Mouse (Mus musculus) forebrain, embryonic 14.5 days (tissue): ENCODE data around the gene Adh7. TPM values are rescaled to one million over a fixed set of nuclear protein-coding genes. Genes with fewer than 3 reads are reported as not detected.
A peak's percentile ranks its signal among the peaks of the same experiment; 100 is the strongest.

ENCODE experiments used
- ATAC-seq: fragments of 200-750 bp; cut with Nextera tagmentation; 2 replicates; pipeline ENCODE4 v1.8.0; 2017; ENCODE audit warnings: mild to moderate bottlenecking, moderate library complexity
- DNase-seq: peaks from one replicate; pipeline ENCODE4 v3.0.0-alpha.2; 2015; ENCODE audit warnings: low spot score
- H3K27ac ChIP-seq: fragments of 300-500 bp; sonication (generic); 2 replicates; pipeline ENCODE4 v1.5.1; 2014; ENCODE audit warnings: low read depth, mild to moderate bottlenecking, control low read depth, low read length, moderate library complexity
- H3K27me3 ChIP-seq: fragments of 300-500 bp; sonication (generic); replicated peaks from 2 replicates; pipeline ENCODE4 v1.6.1; 2014; ENCODE audit warnings: low read length, control low read depth, mixed read lengths; ENCODE audit not compliant: control insufficient read depth, insufficient read depth
- H3K36me3 ChIP-seq: fragments of 300-500 bp; sonication (generic); 2 replicates; pipeline ENCODE4 v1.6.1; 2014; ENCODE audit warnings: low read length, control low read depth; ENCODE audit not compliant: control insufficient read depth, insufficient read depth
- H3K4me1 ChIP-seq: fragments of 300-500 bp; sonication (generic); 2 replicates; pipeline ENCODE4 v1.6.1; 2014; ENCODE audit warnings: antibody characterized with exemption, low read length, control low read depth; ENCODE audit not compliant: control insufficient read depth, insufficient read depth
- H3K4me2 ChIP-seq: fragments of 300-500 bp; sonication (generic); 2 replicates; pipeline ENCODE4 v1.6.1; 2014; ENCODE audit warnings: mild to moderate bottlenecking, control low read depth, low read length
- H3K4me3 ChIP-seq: fragments of 300-500 bp; sonication (generic); 2 replicates; pipeline ENCODE4 v1.5.1; 2014; ENCODE audit warnings: low read depth, low read length, control low read depth
- H3K9ac ChIP-seq: fragments of 300-500 bp; sonication (generic); 2 replicates; pipeline ENCODE4 v1.6.1; 2014; ENCODE audit warnings: mild to moderate bottlenecking, low read length, control low read depth, moderate library complexity
- H3K9me3 ChIP-seq: fragments of 300-500 bp; sonication (generic); replicated peaks from 2 replicates; pipeline ENCODE4 v1.6.1; 2016; ENCODE audit warnings: low read length, control low read depth, mixed read lengths; ENCODE audit not compliant: control insufficient read depth
- WGBS: fragments of 180-500 bp; shearing (Covaris S2); extraction: QIAGEN DNeasy Blood & Tissue Kit; methylation state at CpG from one replicate; pipeline ENCODE4 v1.1.7; 2014; 5-methylcytosine and 5-hydroxymethylcytosine counted together
- polyA plus RNA-seq: library from polyadenylated mRNA; unstranded; fragments of >200 nt; fragmentation: Nextera tagmentation; extraction: Ambion mirVana; gene quantifications from 2 replicates; pipeline ENCODE4 v1.2.1, GENCODE M21; 2014

The Adh7 gene
- polyA plus RNA-seq, 1 experiment from 2014 or later, result 0.14 TPM

DNA sequence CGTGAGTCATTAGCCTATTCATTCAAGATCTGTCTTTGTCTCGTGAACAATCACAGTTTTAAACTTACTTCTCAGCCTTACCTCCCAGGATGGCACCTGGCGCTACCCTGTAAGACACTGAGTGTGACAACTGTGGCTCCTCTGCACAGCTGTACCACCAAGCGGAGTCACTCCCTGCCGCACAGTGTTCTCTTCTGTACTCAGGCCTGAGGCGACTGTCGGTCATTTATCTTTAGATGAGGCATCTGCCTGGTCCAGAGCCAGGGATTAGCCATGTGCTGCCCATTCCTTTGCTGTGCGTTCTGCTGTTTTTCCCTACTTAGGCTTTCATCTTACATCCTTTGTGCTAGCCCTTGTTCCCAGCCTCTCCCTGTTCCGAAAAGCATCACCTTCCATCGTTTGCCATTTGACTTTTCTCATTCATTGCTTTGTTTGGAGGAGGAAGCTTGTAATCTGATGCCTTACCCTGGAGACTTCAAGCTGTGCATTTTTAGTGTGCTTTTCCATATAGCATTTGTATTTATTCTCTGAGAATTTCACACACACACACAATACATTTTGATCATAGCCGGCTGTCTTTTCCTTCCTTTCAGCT is 2.1 kb upstream of the Adh7 start:
- no peaks in the 10 kb centered on the region for H3K9me3 ChIP-seq
- DNase-seq (peak; percentile 14), ATAC-seq (no peak)
- H3K4me1 ChIP-seq, result no peaks in the 10 kb centered on the region
- 14% methylated on average over 11 of the region's 11 CpGs for WGBS
- no peak overlapping the region for H3K4me2 ChIP-seq
- no peaks in the 10 kb centered on the region for H3K36me3 ChIP-seq
- H3K27me3 ChIP-seq, result no peaks in the 10 kb centered on the region
- no peak overlapping the region for H3K27ac ChIP-seq
- no peak overlapping the region for H3K4me3 ChIP-seq
- H3K9ac ChIP-seq, result no peak overlapping the region

DNA sequence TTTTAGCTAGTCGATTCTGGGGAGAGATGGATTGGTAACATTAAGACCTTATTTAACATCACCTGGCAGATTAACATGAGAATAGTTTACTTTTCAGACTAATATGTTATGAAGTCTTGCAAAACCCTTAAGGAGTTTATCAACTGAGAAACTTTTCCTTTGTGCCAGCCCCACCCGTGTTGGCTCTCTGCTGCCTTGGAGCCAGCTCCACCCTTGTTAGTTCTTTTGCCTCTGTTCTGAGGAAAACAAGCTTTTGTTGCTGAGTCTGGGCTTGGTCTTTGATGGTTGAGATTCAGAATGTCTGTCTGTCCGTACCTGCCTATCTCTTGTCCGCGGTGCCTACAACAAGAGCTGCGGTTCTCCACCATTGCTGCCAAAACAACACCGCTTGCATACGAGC is 1.5 kb upstream of the Adh7 start:
- H3K27me3 ChIP-seq, result no peaks in the 10 kb centered on the region
- no peak overlapping the region for H3K4me3 ChIP-seq
- H3K9me3 ChIP-seq, result no peaks in the 10 kb centered on the region
- no peaks in the 10 kb centered on the region for H3K4me1 ChIP-seq
- no peak overlapping the region for H3K9ac ChIP-seq
- no peaks in the 10 kb centered on the region for H3K36me3 ChIP-seq
- no peak for ATAC-seq
- H3K4me2 ChIP-seq, result no peak overlapping the region
- no peak for DNase-seq
- no peak overlapping the region for H3K27ac ChIP-seq
- 74% methylated on average over 8 of the region's 8 CpGs for WGBS

DNA sequence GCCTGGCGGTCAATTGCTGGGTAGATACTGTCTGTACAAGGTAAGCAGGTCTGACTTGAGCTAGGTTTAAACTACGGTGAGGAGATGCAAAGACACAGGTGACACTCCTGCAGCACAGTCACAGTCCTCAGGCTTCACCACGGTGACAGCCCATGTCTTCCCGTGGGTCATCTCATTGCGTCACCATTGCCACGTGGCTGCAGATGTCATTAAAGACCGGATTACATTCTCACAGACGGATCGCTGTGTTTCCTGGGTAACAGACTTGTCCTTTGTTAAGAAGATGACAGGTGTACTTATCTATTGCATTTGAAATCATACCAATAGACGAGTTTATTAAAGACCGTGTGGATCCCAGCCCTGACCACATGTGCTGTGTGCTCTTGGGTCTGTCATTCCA is 3.6 kb downstream of the Adh7 start:
- H3K36me3 ChIP-seq, result no peaks in the 10 kb centered on the region
- no peak for ATAC-seq
- WGBS, result 87% methylated on average over 11 of the region's 11 CpGs

DNA sequence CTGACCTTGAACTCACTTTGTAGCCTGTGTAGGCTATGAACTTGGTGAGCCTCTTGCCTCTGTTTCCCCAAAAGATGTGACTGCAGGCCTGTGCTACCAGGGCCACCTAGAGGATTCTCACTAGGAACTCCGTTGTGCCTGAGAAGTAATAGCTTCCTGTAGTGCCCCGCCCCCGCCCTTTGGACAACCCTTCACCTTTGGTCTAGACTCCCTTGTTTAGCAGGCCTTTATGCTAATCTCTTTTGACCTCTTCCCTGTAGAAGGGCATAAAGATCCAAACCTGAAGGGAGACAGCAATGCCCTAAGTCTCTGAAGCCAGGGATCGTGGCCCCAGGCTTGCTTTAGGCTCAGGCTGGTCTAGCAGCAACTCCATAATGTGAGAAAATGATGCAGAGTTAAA is 5.0 kb downstream of the Adh7 start:
- Histone ChIP-seq H3K4me2 (no peak overlapping the region), H3K9ac (no peak overlapping the region), H3K9me3 (no peaks in the 10 kb centered on the region), H3K27ac (no peak overlapping the region), H3K27me3 (no peaks in the 10 kb centered on the region), H3K4me3 (no peak overlapping the region), H3K4me1 (no peaks in the 10 kb centered on the region), H3K36me3 (no peaks in the 10 kb centered on the region)
- ATAC-seq (no peak), DNase-seq (no peak)
- 70% methylated on average over 4 of the region's 4 CpGs for WGBS

More for the DNA sequence above, 3.6 kb downstream of the Adh7 start:
- H3K9ac ChIP-seq, result no peak overlapping the region
- no peaks in the 10 kb centered on the region for H3K9me3 ChIP-seq
- no peak overlapping the region for H3K27ac ChIP-seq
- H3K4me1 ChIP-seq, result no peaks in the 10 kb centered on the region
- no peak overlapping the region for H3K4me3 ChIP-seq
- no peak for DNase-seq
- no peaks in the 10 kb centered on the region for H3K27me3 ChIP-seq
- H3K4me2 ChIP-seq, result no peak overlapping the region

DNA sequence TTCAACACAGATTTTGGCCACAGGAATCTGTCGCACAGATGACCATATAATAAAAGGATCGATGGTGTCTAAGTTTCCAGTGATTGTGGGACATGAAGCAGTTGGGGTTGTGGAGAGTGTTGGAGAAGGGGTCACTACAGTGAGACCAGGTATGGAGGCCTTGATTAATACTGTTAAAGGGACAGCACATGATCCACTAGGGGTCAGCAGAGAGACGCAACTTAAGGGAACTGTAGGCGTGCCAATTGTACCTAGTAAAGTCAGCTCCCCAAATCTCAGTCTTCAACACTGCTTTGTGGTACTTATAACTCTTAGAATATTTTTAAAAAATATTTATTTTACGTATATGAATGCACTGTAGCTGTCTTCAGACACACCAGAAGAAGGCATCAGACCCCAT is 5.4 kb downstream of the Adh7 start:
- no peaks in the 10 kb centered on the region for H3K4me1 ChIP-seq
- peak; percentile 82 for DNase-seq
- no peak overlapping the region for H3K4me3 ChIP-seq
- peak; percentile 83 for ATAC-seq
- no peak overlapping the region for H3K9ac ChIP-seq
- no peaks in the 10 kb centered on the region for H3K27me3 ChIP-seq
- H3K27ac ChIP-seq, result no peak overlapping the region
- 55% methylated on average over 5 of the region's 5 CpGs for WGBS
- H3K9me3 ChIP-seq, result no peaks in the 10 kb centered on the region
- no peak overlapping the region for H3K4me2 ChIP-seq
- H3K36me3 ChIP-seq, result no peaks in the 10 kb centered on the region

DNA sequence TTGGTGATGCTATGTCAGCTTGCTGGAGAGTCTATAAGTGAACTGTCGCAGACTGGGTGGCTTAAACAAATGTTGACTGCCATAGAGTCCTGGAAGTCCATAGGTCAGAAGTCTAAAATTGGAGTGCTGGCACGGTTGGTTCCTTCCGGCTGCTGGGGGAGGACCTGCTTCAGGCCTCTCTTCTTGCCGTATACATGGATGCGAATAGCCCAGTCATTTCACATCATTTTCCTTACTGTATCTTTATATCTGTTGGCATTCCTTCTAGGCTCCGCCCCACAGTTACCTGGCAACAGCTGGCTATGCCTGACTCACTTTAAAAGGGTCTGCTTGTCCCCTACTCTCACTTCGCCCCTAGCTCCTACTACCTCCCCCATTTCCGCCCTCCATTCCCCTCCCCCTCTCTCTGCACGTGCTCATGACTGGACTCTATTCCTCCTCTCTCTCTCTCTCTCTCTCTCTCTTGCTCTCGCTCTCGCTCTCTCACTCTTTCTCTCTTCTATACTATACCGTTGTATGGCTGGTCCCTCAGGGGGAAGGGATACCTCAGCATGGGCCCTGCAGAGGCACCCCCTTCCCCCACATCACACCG is 6.9 kb downstream of the Adh7 start:
- Histone ChIP-seq H3K4me3 (no peak overlapping the region), H3K36me3 (no peaks in the 10 kb centered on the region), H3K9me3 (no peaks in the 10 kb centered on the region), H3K4me1 (no peaks in the 10 kb centered on the region), H3K9ac (no peak overlapping the region), H3K4me2 (no peak overlapping the region), H3K27me3 (no peaks in the 10 kb centered on the region), H3K27ac (no peak overlapping the region)
- DNase-seq (no peak), ATAC-seq (no peak)
- WGBS, result 85% methylated on average over 13 of the region's 13 CpGs

DNA sequence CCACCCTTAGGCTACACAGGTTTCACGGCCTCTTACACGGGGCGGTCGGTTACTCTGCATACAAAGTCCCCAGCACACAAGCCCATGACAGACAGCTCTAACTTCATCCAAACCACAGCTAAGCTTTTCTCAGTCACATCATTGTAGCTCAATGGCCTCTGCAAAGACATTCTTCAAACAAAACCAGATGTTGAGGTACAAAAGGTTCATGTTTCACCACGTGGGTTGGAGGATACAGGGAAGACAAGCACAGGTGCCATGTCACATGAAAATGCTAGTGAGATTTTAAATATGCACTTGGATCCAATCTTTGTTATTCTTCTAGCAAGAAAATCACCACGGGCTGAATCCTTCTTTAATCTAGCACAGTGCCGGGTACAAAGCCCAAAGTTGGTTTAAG is 7.8 kb downstream of the Adh7 start:
- H3K9ac ChIP-seq, result no peak overlapping the region
- no peaks in the 10 kb centered on the region for H3K27me3 ChIP-seq
- H3K4me2 ChIP-seq, result no peak overlapping the region
- WGBS, result 73% methylated on average over 7 of the region's 7 CpGs
- no peaks in the 10 kb centered on the region for H3K4me1 ChIP-seq
- H3K4me3 ChIP-seq, result no peak overlapping the region
- no peak overlapping the region for H3K27ac ChIP-seq
- DNase-seq (no peak), ATAC-seq (no peak)
- no peaks in the 10 kb centered on the region for H3K36me3 ChIP-seq
- H3K9me3 ChIP-seq, result no peaks in the 10 kb centered on the region

DNA sequence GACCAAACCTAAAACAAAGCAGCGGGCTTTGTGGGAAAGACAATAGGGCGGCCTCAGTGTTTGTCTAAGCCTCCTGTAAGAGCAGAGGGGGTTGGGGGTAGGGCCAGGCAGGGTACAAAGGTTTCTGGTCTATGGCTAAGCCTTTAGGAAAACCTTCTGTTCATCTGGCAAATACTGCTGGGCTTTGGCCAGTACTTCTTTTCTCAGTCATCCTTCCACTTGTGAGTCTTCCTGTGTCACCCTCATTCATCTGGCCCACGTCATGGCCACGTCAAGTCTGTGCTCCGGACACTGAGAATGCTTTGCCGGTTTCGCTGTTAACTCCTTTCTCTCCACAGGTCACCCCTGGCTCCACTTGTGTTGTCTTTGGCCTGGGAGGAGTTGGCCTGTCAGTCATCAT is 8.3 kb downstream of the Adh7 start:
- Histone ChIP-seq H3K4me3 (no peak overlapping the region), H3K4me2 (no peak overlapping the region), H3K27me3 (no peaks in the 10 kb centered on the region), H3K9me3 (no peaks in the 10 kb centered on the region), H3K27ac (no peak overlapping the region), H3K36me3 (no peaks in the 10 kb centered on the region), H3K4me1 (no peaks in the 10 kb centered on the region), H3K9ac (no peak overlapping the region)
- 54% methylated on average over 7 of the region's 7 CpGs for WGBS
- DNase-seq (no peak), ATAC-seq (no peak)

DNA sequence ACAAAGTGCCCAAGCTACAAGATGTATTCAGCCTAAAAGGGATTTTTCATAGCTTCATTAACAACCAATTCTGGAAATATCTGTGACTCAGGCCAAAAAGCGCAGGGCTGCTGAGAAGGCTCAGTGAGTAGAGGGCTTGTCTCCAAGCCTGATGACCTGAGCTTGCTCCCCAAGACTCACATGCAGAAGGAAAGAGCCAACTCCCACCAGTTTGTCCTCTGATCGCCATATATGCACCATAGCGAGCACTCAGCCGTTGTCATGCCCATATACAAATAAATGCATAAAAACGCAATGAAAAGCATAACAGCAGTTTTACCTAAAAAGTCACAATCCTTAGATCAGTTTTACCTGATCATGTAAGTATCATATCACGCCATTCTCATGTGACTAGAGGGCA is 8.9 kb downstream of the Adh7 start:
- no peak for ATAC-seq

More for the DNA sequence above, 8.9 kb downstream of the Adh7 start:
- H3K36me3 ChIP-seq, result no peaks in the 10 kb centered on the region
- WGBS, result 94% methylated on average over 6 of the region's 6 CpGs
- no peaks in the 10 kb centered on the region for H3K9me3 ChIP-seq
- H3K4me1 ChIP-seq, result no peaks in the 10 kb centered on the region
- no peak overlapping the region for H3K9ac ChIP-seq
- no peak overlapping the region for H3K4me3 ChIP-seq
- H3K27ac ChIP-seq, result no peak overlapping the region
- no peak overlapping the region for H3K4me2 ChIP-seq
- DNase-seq, result no peak
- no peaks in the 10 kb centered on the region for H3K27me3 ChIP-seq
